Mouse (Mus musculus): ENCODE results near the gene Spry2. TPM values are rescaled to one million over a fixed set of nuclear protein-coding genes. Genes with fewer than 3 reads are reported as not detected.
A peak's percentile ranks its signal among the peaks of the same experiment; 100 is the strongest.

The Spry2 gene
- polyA plus RNA-seq, 1 experiment from 2014 or later, result 35.6 TPM

- H3K27ac ChIP-seq, result no peak overlapping the region
- no peak overlapping the region for H3K4me2 ChIP-seq (replicated peaks)
- H3K9me3 ChIP-seq (replicated peaks), result no peaks in the 10 kb centered on the region
- H3K36me3 ChIP-seq, result no peaks in the 10 kb centered on the region
- 87% methylated on average over 7 of the region's 7 CpGs for WGBS
- peaks cover 4% of the 10 kb centered on the region for H3K4me1 ChIP-seq
- no peak overlapping the region for H3K9ac ChIP-seq
- H3K4me3 ChIP-seq, result no peak overlapping the region
- no peak for ATAC-seq (ENCODE audit: low FRiP score)
- H3K27me3 ChIP-seq, result no peaks in the 10 kb centered on the region
Observed at GRCm38 (mm10) chr14:105902807-105903206, 6.2 kb upstream of the Spry2 start.

- Histone ChIP-seq H3K9ac (no peak overlapping the region), H3K4me2 (replicated peaks) (no peak overlapping the region), H3K4me1 (peaks cover 4% of the 10 kb centered on the region), H3K27me3 (no peaks in the 10 kb centered on the region), H3K27ac (no peak overlapping the region), H3K36me3 (no peaks in the 10 kb centered on the region), H3K9me3 (replicated peaks) (no peaks in the 10 kb centered on the region), H3K4me3 (no peak overlapping the region)
- WGBS, result 90% methylated on average over 3 of the region's 3 CpGs
- no peak for ATAC-seq (ENCODE audit: low FRiP score)
Observed at GRCm38 (mm10) chr14:105900841-105901240, 4.2 kb upstream of the Spry2 start.

- no peak for ATAC-seq (ENCODE audit: low FRiP score)
- Histone ChIP-seq H3K27me3 (no peaks in the 10 kb centered on the region), H3K9ac (peak overlapping the region; percentile 96), H3K9me3 (replicated peaks) (no peaks in the 10 kb centered on the region), H3K4me1 (peaks cover 6% of the 10 kb centered on the region), H3K27ac (peak overlapping the region; percentile 98), H3K36me3 (no peaks in the 10 kb centered on the region), H3K4me2 (replicated peaks) (peak overlapping the region; percentile 86), H3K4me3 (peak overlapping the region; percentile 79)
- 3% methylated on average over 11 of the region's 11 CpGs for WGBS
Observed at GRCm38 (mm10) chr14:105899116-105899515, 2.5 kb upstream of the Spry2 start.

- peak overlapping the region; percentile 86 for H3K4me2 ChIP-seq (replicated peaks)
- ATAC-seq (ENCODE audit: low FRiP score), result peak; percentile 5
- no peaks in the 10 kb centered on the region for H3K9me3 ChIP-seq (replicated peaks)
- peaks cover 11% of the 10 kb centered on the region for H3K4me1 ChIP-seq
- peak overlapping the region; percentile 98 for H3K27ac ChIP-seq
- H3K4me3 ChIP-seq, result peak overlapping the region; percentile 79
- H3K9ac ChIP-seq, result peak overlapping the region; percentile 96
- H3K27me3 ChIP-seq, result no peaks in the 10 kb centered on the region
- H3K36me3 ChIP-seq, result no peaks in the 10 kb centered on the region
- under 1% methylated on average over 58 of the region's 58 CpGs for WGBS
Observed at GRCm38 (mm10) chr14:105898266-105899111, 1.9 kb upstream of the Spry2 start.

- peak; percentile 67 for ATAC-seq (ENCODE audit: low FRiP score)
- H3K9ac ChIP-seq, result peak overlapping the region; percentile 96
- H3K9me3 ChIP-seq (replicated peaks), result no peaks in the 10 kb centered on the region
- 0 out of 2 replicates have a peak, but pooled peaks cover 4% of the 10 kb centered on the region for H3K36me3 ChIP-seq
- peak overlapping the region; percentile 98 for H3K27ac ChIP-seq
- H3K27me3 ChIP-seq, result no peaks in the 10 kb centered on the region
- peaks cover 20% of the 10 kb centered on the region for H3K4me1 ChIP-seq
- WGBS, result under 1% methylated on average over 20 of the region's 28 CpGs
- peak overlapping the region; percentile 79 for H3K4me3 ChIP-seq
- peak overlapping the region; percentile 86 for H3K4me2 ChIP-seq (replicated peaks)
Observed at GRCm38 (mm10) chr14:105897569-105898101, 1.0 kb upstream of the Spry2 start.

GRCm38 (mm10) chr14:105895961-105896651 lies 513 bp downstream of the Spry2 start:
- no peaks in the 10 kb centered on the region for H3K27me3 ChIP-seq
- peak overlapping the region; percentile 96 for H3K9ac ChIP-seq
- ATAC-seq (ENCODE audit: low FRiP score), result no peak
- peak overlapping the region; percentile 98 for H3K27ac ChIP-seq
- H3K4me2 ChIP-seq (replicated peaks), result peak overlapping the region; percentile 86
- under 1% methylated on average over 50 of the region's 50 CpGs for WGBS
- peaks cover 21% of the 10 kb centered on the region for H3K4me1 ChIP-seq
- H3K4me3 ChIP-seq, result peak overlapping the region; percentile 79
- 0 out of 2 replicates have a peak, but pooled peaks cover 4% of the 10 kb centered on the region for H3K36me3 ChIP-seq
- no peaks in the 10 kb centered on the region for H3K9me3 ChIP-seq (replicated peaks)

GRCm38 (mm10) chr14:105894971-105895873 lies 1.4 kb downstream of the Spry2 start:
- 0 out of 2 replicates have a peak, but pooled peaks cover 4% of the 10 kb centered on the region for H3K36me3 ChIP-seq
- H3K27ac ChIP-seq, result peak overlapping the region; percentile 98
- peak overlapping the region; percentile 86 for H3K4me2 ChIP-seq (replicated peaks)
- H3K27me3 ChIP-seq, result no peaks in the 10 kb centered on the region
- H3K4me1 ChIP-seq, result peaks cover 21% of the 10 kb centered on the region
- peak overlapping the region; percentile 79 for H3K4me3 ChIP-seq
- ATAC-seq (ENCODE audit: low FRiP score), result no peak
- H3K9me3 ChIP-seq (replicated peaks), result no peaks in the 10 kb centered on the region
- WGBS, result under 1% methylated on average over 36 of the region's 36 CpGs
- peak overlapping the region; percentile 96 for H3K9ac ChIP-seq

- Histone ChIP-seq H3K4me1 (peaks cover 18% of the 10 kb centered on the region), H3K27ac (peak overlapping the region; percentile 48), H3K36me3 (0 out of 2 replicates have a peak, but pooled peaks cover 4% of the 10 kb centered on the region), H3K9ac (peak overlapping the region; percentile 96), H3K4me2 (replicated peaks) (peak overlapping the region; percentile 86), H3K4me3 (peak overlapping the region; percentile 79), H3K27me3 (no peaks in the 10 kb centered on the region), H3K9me3 (replicated peaks) (no peaks in the 10 kb centered on the region)
- no peak for ATAC-seq (ENCODE audit: low FRiP score)
- 26% methylated on average over 9 of the region's 9 CpGs for WGBS
Observed at GRCm38 (mm10) chr14:105893623-105893995, 3.0 kb downstream of the Spry2 start.

GRCm38 (mm10) chr14:105892941-105893622 lies 3.5 kb downstream of the Spry2 start:
- peaks cover 18% of the 10 kb centered on the region for H3K4me1 ChIP-seq
- H3K27ac ChIP-seq, result peak overlapping the region; percentile 48
- H3K27me3 ChIP-seq, result no peaks in the 10 kb centered on the region
- 36% methylated on average over 24 of the region's 24 CpGs for WGBS
- H3K9ac ChIP-seq, result peak overlapping the region; percentile 96
- no peak for ATAC-seq (ENCODE audit: low FRiP score)
- H3K4me3 ChIP-seq, result peak overlapping the region; percentile 79
- 0 out of 2 replicates have a peak, but pooled peaks cover 4% of the 10 kb centered on the region for H3K36me3 ChIP-seq
- peak overlapping the region; percentile 86 for H3K4me2 ChIP-seq (replicated peaks)
- H3K9me3 ChIP-seq (replicated peaks), result no peaks in the 10 kb centered on the region

- no peak for ATAC-seq (ENCODE audit: low FRiP score)
- Histone ChIP-seq H3K9me3 (replicated peaks) (no peaks in the 10 kb centered on the region), H3K4me1 (peaks cover 18% of the 10 kb centered on the region), H3K4me2 (replicated peaks) (no peak overlapping the region), H3K4me3 (no peak overlapping the region), H3K36me3 (0 out of 2 replicates have a peak, but pooled peaks cover 4% of the 10 kb centered on the region), H3K27ac (no peak overlapping the region), H3K27me3 (no peaks in the 10 kb centered on the region), H3K9ac (no peak overlapping the region)
- 57% methylated on average over 5 of the region's 5 CpGs for whole genome bisulfite sequencing
Observed at GRCm38 (mm10) chr14:105890516-105891231, 5.9 kb downstream of the Spry2 start.
